Mouse (Mus musculus): Measurements from ENCODE around the gene Sprr2a3.
"Not testable (repeated sequence)": the region's sequence is repeated elsewhere in the genome, so short reads cannot be mapped to it uniquely, and the experiment has no call there.

Sprr2a3 gene

GRCm38 (mm10) chr3:92285101-92285500 lies at the start of gene Sprr2a3:
Gene Sprr2a3 (plus strand): TSS chr3:92285417.
- not testable (repeated sequence) for DNase-seq

- not testable (repeated sequence) for DNase-seq
These were observed 48.6 kb upstream of the Sprr2a3 start for GRCm38 (mm10) chr3:92236463-92237189.

- not testable (repeated sequence) for DNase-seq
These were observed 46.5 kb upstream of the Sprr2a3 start for GRCm38 (mm10) chr3:92238736-92239135.

GRCm38 (mm10) chr3:92239197-92239596 lies 46.0 kb upstream of the Sprr2a3 start:
- DNase-seq, result not testable (repeated sequence)

GRCm38 (mm10) chr3:92244833-92245232 lies 40.4 kb upstream of the Sprr2a3 start:
- DNase-seq, result not testable (repeated sequence)

GRCm38 (mm10) chr3:92246245-92246644 lies 39.0 kb upstream of the Sprr2a3 start:
- DNase-seq, result not testable (repeated sequence)

GRCm38 (mm10) chr3:92248494-92248893 lies 36.7 kb upstream of the Sprr2a3 start:
- not testable (repeated sequence) for DNase-seq

GRCm38 (mm10) chr3:92250450-92250849 lies 34.8 kb upstream of the Sprr2a3 start:
- DNase-seq, result not testable (repeated sequence)

- not testable (repeated sequence) for DNase-seq
These were observed 31.4 kb upstream of the Sprr2a3 start for GRCm38 (mm10) chr3:92253860-92254259.

GRCm38 (mm10) chr3:92258526-92258925 lies 26.7 kb upstream of the Sprr2a3 start:
- DNase-seq, result not testable (repeated sequence)

GRCm38 (mm10) chr3:92263462-92263861 lies 21.8 kb upstream of the Sprr2a3 start:
- not testable (repeated sequence) for DNase-seq

GRCm38 (mm10) chr3:92271414-92271985 lies 13.7 kb upstream of the Sprr2a3 start:
- DNase-seq, result not testable (repeated sequence)

- DNase-seq, result not testable (repeated sequence)
These were observed 11.7 kb upstream of the Sprr2a3 start for GRCm38 (mm10) chr3:92273504-92273903.

GRCm38 (mm10) chr3:92274018-92274417 lies 11.2 kb upstream of the Sprr2a3 start:
- not testable (repeated sequence) for DNase-seq

GRCm38 (mm10) chr3:92279663-92280062 lies 5.6 kb upstream of the Sprr2a3 start:
- DNase-seq, result not testable (repeated sequence)

GRCm38 (mm10) chr3:92280963-92281606 lies 4.1 kb upstream of the Sprr2a3 start:
- not testable (repeated sequence) for DNase-seq

- DNase-seq, result not testable (repeated sequence)
These were observed 3.3 kb downstream of the Sprr2a3 start for GRCm38 (mm10) chr3:92288489-92288888.

- no peak for DNase-seq
These were observed 22.2 kb downstream of the Sprr2a3 start for GRCm38 (mm10) chr3:92307406-92307805.

GRCm38 (mm10) chr3:92316320-92316719 lies 31.1 kb downstream of the Sprr2a3 start, which contains the start of gene Sprr2b:
Gene Sprr2b (plus strand): TSS chr3:92316620.
- no peak for DNase-seq

GRCm38 (mm10) chr3:92317384-92317783 lies 32.2 kb downstream of the Sprr2a3 start:
- no peak for DNase-seq

- DNase-seq, result no peak
These were observed 51.1 kb downstream of the Sprr2a3 start for GRCm38 (mm10) chr3:92336278-92336677.

GRCm38 (mm10) chr3:92338840-92339239 lies 53.6 kb downstream of the Sprr2a3 start, which contains the start of gene Sprr2d:
Gene Sprr2d (plus strand): TSS chr3:92339140.
- no peak for DNase-seq
